Mouse (Mus musculus) large intestine, adult 2 months (tissue): ENCODE data around the gene Zfp667. TPM values are rescaled to one million over a fixed set of nuclear protein-coding genes. Genes with fewer than 3 reads are reported as not detected.
"Not testable (repeated sequence)": the region's sequence is repeated elsewhere in the genome, so short reads cannot be mapped to it uniquely, and the experiment has no call there.

Source experiments
- DNase-seq: peaks from one replicate; pipeline ENCODE4 v3.0.0-alpha.2; 2012; ENCODE audit warnings: low read depth, low spot score
- WGBS: fragments of 180-500 bp; shearing (Covaris S2); methylation state at CpG from one replicate; pipeline ENCODE4 v1.1.7; 2018; 5-methylcytosine and 5-hydroxymethylcytosine counted together
- polyA plus RNA-seq: library from polyadenylated mRNA; depleted of rRNA; stranded (reverse); fragments of >200 nt; gene quantifications from 2 replicates; pipeline ENCODE4 v1.2.3, GENCODE M21; 2012; rRNA removed

Gene Zfp667
- polyA plus RNA-seq, result 0.19 and 0.31 TPM in 2 replicates

- WGBS, result under 1% methylated on average over 49 of the region's 50 CpGs
- peak; percentile 73 for DNase-seq
Observed at GRCm38 (mm10) chr7:6285842-6286705, at the start of gene Zfp667. TSS of gene Zfp667 (plus strand) at chr7:6286579.

GRCm38 (mm10) chr7:6239787-6240186, 46.6 kb upstream of the Zfp667 start:
- DNase-seq, result no peak
- 42% methylated on average over 11 of the region's 11 CpGs for WGBS

GRCm38 (mm10) chr7:6240841-6241425, 45.4 kb upstream of the Zfp667 start:
- DNase-seq, result peak; percentile 14

GRCm38 (mm10) chr7:6244361-6245292, 41.8 kb upstream of the Zfp667 start:
- no peak for DNase-seq
- WGBS, result 35% methylated on average over 11 of the region's 11 CpGs

More at GRCm38 (mm10) chr7:6240841-6241425, 45.4 kb upstream of the Zfp667 start:
- 14% methylated on average over 1 of the region's 1 CpGs for WGBS

- DNase-seq, result no peak
- WGBS, result 80% methylated on average over 6 of the region's 6 CpGs
Observed at GRCm38 (mm10) chr7:6252410-6252809, 34.0 kb upstream of the Zfp667 start, which contains the start of gene Epp13. TSS of gene Epp13 (plus strand) at chr7:6252710.

- WGBS, result 92% methylated on average over 5 of the region's 5 CpGs
- DNase-seq, result no peak
Observed at GRCm38 (mm10) chr7:6254451-6254850, 31.9 kb upstream of the Zfp667 start.

- 75% methylated on average over 4 of the region's 4 CpGs for WGBS
- no peak for DNase-seq
Observed at GRCm38 (mm10) chr7:6257386-6257785, 29.0 kb upstream of the Zfp667 start.

GRCm38 (mm10) chr7:6258232-6259220, 27.9 kb upstream of the Zfp667 start:
- WGBS, result 46% methylated on average over 16 of the region's 16 CpGs
- DNase-seq, result no peak

GRCm38 (mm10) chr7:6260004-6260403, 26.4 kb upstream of the Zfp667 start:
- DNase-seq, result not testable (repeated sequence)
- 36% methylated on average over 2 of the region's 2 CpGs for WGBS

GRCm38 (mm10) chr7:6262120-6262519, 24.3 kb upstream of the Zfp667 start:
- WGBS, result 85% methylated on average over 3 of the region's 3 CpGs
- no peak for DNase-seq

- DNase-seq, result no peak
- WGBS, result 78% methylated on average over 4 of the region's 4 CpGs
Observed at GRCm38 (mm10) chr7:6262984-6263383, 23.4 kb upstream of the Zfp667 start.

GRCm38 (mm10) chr7:6265695-6266094, 20.7 kb upstream of the Zfp667 start:
- DNase-seq, result no peak
- WGBS, result 60% methylated on average over 8 of the region's 8 CpGs

GRCm38 (mm10) chr7:6277906-6278305, 8.5 kb upstream of the Zfp667 start:
- 14% methylated on average over 3 of the region's 3 CpGs for whole genome bisulfite sequencing
- DNase-seq, result no peak

GRCm38 (mm10) chr7:6282749-6283148, 3.6 kb upstream of the Zfp667 start:
- 2% methylated on average over 1 of the region's 1 CpGs for WGBS

GRCm38 (mm10) chr7:6283451-6284075, 2.8 kb upstream of the Zfp667 start:
- under 1% methylated on average over 23 of the region's 23 CpGs for WGBS

More at GRCm38 (mm10) chr7:6282749-6283148, 3.6 kb upstream of the Zfp667 start:
- DNase-seq, result peak; percentile 57

GRCm38 (mm10) chr7:6284442-6285012, 1.9 kb upstream of the Zfp667 start:
- DNase-seq, result no peak
- WGBS, result 93% methylated on average over 4 of the region's 4 CpGs

More at GRCm38 (mm10) chr7:6283451-6284075, 2.8 kb upstream of the Zfp667 start:
- DNase-seq, result peak; percentile 76

GRCm38 (mm10) chr7:6285366-6285765, 1.0 kb upstream of the Zfp667 start:
- 77% methylated on average over 6 of the region's 6 CpGs for WGBS
- no peak for DNase-seq
